Mouse (Mus musculus) erythroblast, embryonic 14.5 days (primary cell): ENCODE results near the gene Ins2. TPM values are rescaled to one million over a fixed set of nuclear protein-coding genes. Genes with fewer than 3 reads are reported as not detected.

Experiments
- H3K27me3 ChIP-seq: 2 replicates; pipeline ENCODE4 v1.6.1; 2012; ENCODE audit warnings: inconsistent platforms; ENCODE audit not compliant: control insufficient read depth
- H3K36me3 ChIP-seq: 2 replicates; pipeline ENCODE4 v1.6.1; 2012; ENCODE audit warnings: mild to moderate bottlenecking, inconsistent platforms; ENCODE audit not compliant: control insufficient read depth
- H3K4me1 ChIP-seq: 2 replicates; pipeline ENCODE4 v1.6.1; 2012; ENCODE audit warnings: inconsistent platforms; ENCODE audit not compliant: control insufficient read depth
- H3K4me3 ChIP-seq: replicated peaks from 2 replicates; pipeline ENCODE3; 2012; ENCODE audit warnings: moderate library complexity, mild to moderate bottlenecking, inconsistent platforms
- H3K9me3 ChIP-seq: 2 replicates; pipeline ENCODE4 v1.6.1; 2012; ENCODE audit warnings: low read length, inconsistent platforms, mixed read lengths; ENCODE audit not compliant: control insufficient read depth
- GATA1 ChIP-seq: IDR thresholded peaks from 2 replicates; pipeline ENCODE4 v1.6.1; 2012; ENCODE audit warnings: low read length, inconsistent platforms, mixed read lengths
- TAL1 ChIP-seq: IDR thresholded peaks from 3 replicates; pipeline ENCODE4 v1.6.1; 2012; ENCODE audit warnings: low read length, inconsistent platforms, mixed read lengths
- polyA plus RNA-seq: library from polyadenylated mRNA; stranded (reverse); fragments of >175 nt; gene quantifications from 2 replicates; pipeline ENCODE4 v1.2.3, GENCODE M21; 2012

Ins2 gene
- polyA plus RNA-seq, 1 experiment, result not detected

GRCm38 (mm10) chr7:142699334-142699860 lies 43.8 kb downstream of the Ins2 start:
- H3K4me3 ChIP-seq, result no peak overlapping the region
- no peak for TF ChIP-seq TAL1
- H3K4me1 ChIP-seq, result no peaks in the 10 kb centered on the region
- H3K9me3 ChIP-seq, result no peaks in the 10 kb centered on the region
- no peaks in the 10 kb centered on the region for H3K27me3 ChIP-seq
- no peaks in the 10 kb centered on the region for H3K36me3 ChIP-seq

- no peaks in the 10 kb centered on the region for H3K27me3 ChIP-seq
Observed at GRCm38 (mm10) chr7:142678611-142679010, 64.6 kb downstream of the Ins2 start.

DNA sequence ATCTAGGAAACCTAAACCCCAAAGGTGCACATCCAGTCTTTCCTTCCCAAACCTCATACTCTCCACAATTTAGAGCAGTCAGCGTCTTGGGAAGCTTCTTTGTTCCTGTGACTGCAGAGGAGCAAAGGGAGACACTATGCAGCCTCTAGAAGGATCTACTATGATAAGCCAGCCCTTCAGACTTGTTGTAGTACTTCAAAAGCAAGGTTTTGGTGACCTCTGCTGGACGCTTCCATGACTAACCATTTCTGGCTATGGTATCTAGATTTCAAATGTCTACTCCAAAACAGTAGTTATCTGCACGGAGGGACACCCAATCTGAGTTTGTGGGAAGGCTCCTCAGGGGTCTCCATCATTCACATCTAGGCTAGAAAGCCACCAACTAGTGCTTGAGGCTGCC lies 67.5 kb downstream of the Ins2 start:
- Histone ChIP-seq H3K4me1 (no peaks in the 10 kb centered on the region), H3K36me3 (no peaks in the 10 kb centered on the region), H3K9me3 (peaks cover 7% of the 10 kb centered on the region), H3K4me3 (no peak overlapping the region), H3K27me3 (no peaks in the 10 kb centered on the region)
- TF ChIP-seq GATA1 (no peak), TAL1 (no peak)

More at GRCm38 (mm10) chr7:142678611-142679010, 64.6 kb downstream of the Ins2 start:
- TF ChIP-seq GATA1 (no peak), TAL1 (no peak)
- Histone ChIP-seq H3K36me3 (no peaks in the 10 kb centered on the region), H3K4me1 (no peaks in the 10 kb centered on the region), H3K9me3 (no peaks in the 10 kb centered on the region), H3K4me3 (no peak overlapping the region)

- H3K27me3 ChIP-seq, result no peaks in the 10 kb centered on the region
- H3K9me3 ChIP-seq, result peaks cover 10% of the 10 kb centered on the region
- H3K4me1 ChIP-seq, result no peaks in the 10 kb centered on the region
- no peak overlapping the region for H3K4me3 ChIP-seq
- H3K36me3 ChIP-seq, result no peaks in the 10 kb centered on the region
- TF ChIP-seq TAL1 (no peak), GATA1 (no peak)
Observed at GRCm38 (mm10) chr7:142675141-142675540, 68.0 kb downstream of the Ins2 start.

DNA sequence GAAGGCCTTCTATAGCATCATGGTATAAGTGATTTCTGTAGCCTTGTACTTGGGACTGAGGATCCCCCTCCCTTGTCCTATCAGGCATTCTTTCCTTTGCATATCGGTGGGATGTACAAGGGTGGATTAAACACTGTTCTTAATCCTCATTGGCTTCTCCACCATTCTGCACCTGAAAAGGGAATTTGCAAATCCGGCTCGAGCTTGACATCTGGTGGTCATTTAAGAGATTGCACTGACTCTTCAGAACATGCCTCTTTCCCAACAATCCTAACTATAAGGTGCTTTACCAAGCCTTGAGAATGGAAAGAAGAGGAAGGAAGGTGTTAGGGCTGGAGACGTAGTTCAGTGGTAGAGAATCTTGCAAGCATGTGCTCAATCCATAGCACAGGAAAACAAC lies 71.1 kb downstream of the Ins2 start:
- no peaks in the 10 kb centered on the region for H3K4me1 ChIP-seq
- no peak overlapping the region for H3K4me3 ChIP-seq
- no peak for TF ChIP-seq TAL1
- no peak for TF ChIP-seq GATA1
- H3K9me3 ChIP-seq, result peaks cover 27% of the 10 kb centered on the region
- no peaks in the 10 kb centered on the region; the same call in 1 of the 2 replicates for H3K27me3 ChIP-seq
- no peaks in the 10 kb centered on the region; the same call in 1 of the 2 replicates for H3K36me3 ChIP-seq

- H3K27me3 ChIP-seq, result peaks cover 8% of the 10 kb centered on the region
- TF ChIP-seq TAL1, result no peak
- no peak for TF ChIP-seq GATA1
- no peak overlapping the region for H3K4me3 ChIP-seq
- peaks cover 27% of the 10 kb centered on the region for H3K9me3 ChIP-seq
- no peaks in the 10 kb centered on the region for H3K4me1 ChIP-seq
- H3K36me3 ChIP-seq, result no peaks in the 10 kb centered on the region; the same call in 1 of the 2 replicates
Observed at GRCm38 (mm10) chr7:142671067-142671466, 72.1 kb downstream of the Ins2 start.

GRCm38 (mm10) chr7:142669751-142670625 lies 73.2 kb downstream of the Ins2 start, which contains the start of gene Gm49394:
Gene Gm49394, minus strand, starts transcription at chr7:142669942.
- no peak within 1 kb of the TSS for H3K4me3 ChIP-seq
- no peaks in the 10 kb centered on the region for H3K4me1 ChIP-seq
- TF ChIP-seq TAL1, result no peak
- no peak for TF ChIP-seq GATA1
- H3K36me3 ChIP-seq, result no peaks in the 10 kb centered on the region; the same call in 1 of the 2 replicates
- H3K9me3 ChIP-seq, result peaks cover 27% of the 10 kb centered on the region
- peaks cover 19% of the 10 kb centered on the region for H3K27me3 ChIP-seq

GRCm38 (mm10) chr7:142668328-142668727 lies 74.9 kb downstream of the Ins2 start:
- Histone ChIP-seq H3K36me3 (no peaks in the 10 kb centered on the region; the same call in 1 of the 2 replicates), H3K27me3 (peaks cover 35% of the 10 kb centered on the region), H3K4me3 (no peak overlapping the region), H3K4me1 (no peaks in the 10 kb centered on the region), H3K9me3 (peaks cover 27% of the 10 kb centered on the region)
- no peak for TF ChIP-seq GATA1
- no peak for TF ChIP-seq TAL1

DNA sequence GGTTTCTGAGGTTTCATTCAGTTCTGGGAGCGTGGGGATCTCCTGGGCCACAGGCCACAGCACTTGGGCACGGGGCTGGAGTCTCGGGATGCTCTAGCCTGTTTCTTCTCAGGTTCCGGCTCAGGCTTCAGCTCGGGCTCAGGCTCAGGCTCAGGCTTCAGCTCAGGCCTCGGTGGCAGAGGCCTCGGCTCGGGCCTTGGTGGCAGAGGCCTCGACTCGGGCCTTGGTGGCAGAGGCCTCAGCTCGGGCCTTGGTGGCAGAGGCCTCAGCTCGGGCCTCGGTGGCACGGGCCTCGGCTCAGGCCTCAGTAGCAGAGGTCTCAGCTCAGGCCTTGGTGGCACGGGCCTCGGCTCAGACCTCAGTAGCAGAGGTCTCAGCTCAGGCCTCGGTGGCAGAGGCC lies 75.7 kb downstream of the Ins2 start:
- peaks cover 27% of the 10 kb centered on the region for H3K9me3 ChIP-seq
- TF ChIP-seq GATA1 (no peak), TAL1 (no peak)
- no peaks in the 10 kb centered on the region; the same call in 1 of the 2 replicates for H3K36me3 ChIP-seq
- H3K27me3 ChIP-seq, result peaks cover 43% of the 10 kb centered on the region
- H3K4me3 ChIP-seq, result no peak overlapping the region
- H3K4me1 ChIP-seq, result no peaks in the 10 kb centered on the region
